Mouse (Mus musculus) myocyte (in vitro differentiated cells): ENCODE results near the gene Zfp358.

Source experiments
- CEBPB ChIP-seq: IDR thresholded peaks from 2 replicates; pipeline ENCODE4 v1.6.1; 2011; ENCODE audit warnings: mild to moderate bottlenecking, moderate library complexity; ENCODE audit not compliant: poor library complexity, insufficient read depth, severe bottlenecking
- E2F4 ChIP-seq: IDR thresholded peaks from one replicate; pipeline ENCODE4 v1.6.1; 2011; ENCODE audit warnings: mild to moderate bottlenecking, control low read depth, moderate library complexity; ENCODE audit not compliant: insufficient read depth
- MAX ChIP-seq: IDR thresholded peaks from one replicate; pipeline ENCODE4 v1.6.1; 2011; ENCODE audit warnings: low read depth, mild to moderate bottlenecking, control low read depth
- MYOD1 ChIP-seq, 3 experiments: IDR thresholded peaks; one replicate each; pipeline ENCODE4 v1.6.1; 2011; ENCODE audit warnings: control low read depth in 2 of 3, low read depth in 2 of 3, mild to moderate bottlenecking in 2 of 3, moderate library complexity in 1 of 3; ENCODE audit not compliant: insufficient read length in 2 of 3, control insufficient read depth in 1 of 3
- MYOG ChIP-seq, 3 experiments: IDR thresholded peaks; one replicate each; pipeline ENCODE4 v1.6.1; 2011; ENCODE audit warnings: control low read depth in 2 of 3, low read depth in 2 of 3, mild to moderate bottlenecking in 2 of 3; ENCODE audit not compliant: insufficient read length in 2 of 3, control insufficient read depth in 1 of 3, insufficient read depth in 1 of 3
- POLR2A ChIP-seq: IDR thresholded peaks from one replicate; pipeline ENCODE4 v1.6.1; 2011; ENCODE audit warnings: low read depth, mild to moderate bottlenecking, control low read depth, moderate library complexity; ENCODE audit not compliant: insufficient read length
- POLR2AphosphoS2 ChIP-seq: IDR thresholded peaks from one replicate; pipeline ENCODE4 v1.6.1; 2011; ENCODE audit warnings: low read depth, control low read depth; ENCODE audit not compliant: insufficient read length
- REST ChIP-seq: IDR thresholded peaks from one replicate; pipeline ENCODE4 v1.6.1; 2011; ENCODE audit warnings: mild to moderate bottlenecking, control low read depth, moderate library complexity; ENCODE audit not compliant: insufficient read depth, insufficient read length
- SRF ChIP-seq: IDR thresholded peaks from one replicate; pipeline ENCODE4 v1.6.1; 2011; ENCODE audit warnings: low read depth; ENCODE audit not compliant: control insufficient read depth, insufficient read length
- TCF12 ChIP-seq: IDR thresholded peaks from one replicate; pipeline ENCODE4 v1.6.1; 2011; ENCODE audit warnings: mild to moderate bottlenecking, control low read depth; ENCODE audit not compliant: poor library complexity, insufficient read depth, severe bottlenecking
- TCF3 ChIP-seq: IDR thresholded peaks from one replicate; pipeline ENCODE4 v1.6.1; 2011; ENCODE audit warnings: low read depth, control low read depth; ENCODE audit not compliant: insufficient read length
- USF1 ChIP-seq: IDR thresholded peaks from one replicate; pipeline ENCODE4 v1.6.1; 2011; ENCODE audit warnings: low read depth, mild to moderate bottlenecking, control low read depth, moderate library complexity

DNA sequence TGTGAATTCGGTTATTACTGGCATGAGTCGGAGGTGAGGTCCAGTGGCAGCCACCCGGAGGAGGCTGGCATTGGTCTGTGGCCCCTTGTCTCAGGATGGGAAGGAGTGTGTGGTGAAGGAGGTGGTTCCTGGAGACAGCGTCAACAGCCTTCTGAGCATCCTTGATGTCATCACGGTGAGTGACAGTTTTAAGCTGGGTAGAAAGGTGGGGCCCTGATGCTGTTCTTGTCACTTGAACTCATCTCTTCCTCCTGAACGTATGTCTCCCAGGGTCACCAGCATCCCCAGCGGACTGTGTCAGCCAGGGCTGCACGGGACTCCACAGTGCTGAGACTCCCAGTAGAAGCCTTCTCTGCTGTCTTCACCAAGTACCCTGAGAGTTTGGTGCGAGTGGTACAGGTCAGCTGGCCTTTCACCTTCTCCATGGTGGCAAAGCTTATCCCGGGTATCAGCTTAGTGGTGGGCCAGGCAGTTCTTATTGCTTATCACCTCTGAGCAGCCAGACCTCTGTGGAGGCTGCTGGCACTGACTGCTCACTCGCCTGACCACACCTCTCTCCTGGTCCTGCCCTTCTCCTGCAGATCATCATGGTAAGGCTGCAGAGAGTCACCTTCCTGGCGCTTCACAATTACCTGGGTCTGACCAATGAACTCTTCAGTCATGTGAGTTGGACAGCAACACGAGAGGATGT, 29.2 kb downstream of the Zfp358 start:
- TF ChIP-seq POLR2A (no peak), SRF (no peak), POLR2AphosphoS2 (no peak), MYOG (IDR thresholded peaks at IDR 0.05; ENCODE audit: control insufficient read depth in 1 of 3, insufficient read depth in 1 of 3, insufficient read length in 2 of 3, low read depth in 2 of 3) (no peak), TCF12 (no peak), CEBPB (no peak), REST (no peak), E2F4 (no peak), USF1 (no peak), MYOD1 (IDR thresholded peaks at IDR 0.05; ENCODE audit: control insufficient read depth in 1 of 3, insufficient read length in 2 of 3, low read depth in 2 of 3) (no peak), MAX (no peak), TCF3 (no peak)
